Mouse (Mus musculus) ES-Bruce4 (cell line): Measurements from ENCODE around the gene Ttll11. TPM values are rescaled to one million over a fixed set of nuclear protein-coding genes. Genes with fewer than 3 reads are reported as not detected.
A peak's percentile ranks its signal among the peaks of the same experiment; 100 is the strongest.

Experiments
- H3K27ac ChIP-seq: 2 replicates; pipeline ENCODE4 v1.5.1; 2012; ENCODE audit warnings: low read length, inconsistent platforms; ENCODE audit not compliant: insufficient read depth
- H3K27me3 ChIP-seq: 2 replicates; pipeline ENCODE4 v1.6.1; 2012; ENCODE audit warnings: mild to moderate bottlenecking, low read length, inconsistent platforms; ENCODE audit not compliant: control insufficient read depth, poor library complexity, insufficient read depth, severe bottlenecking
- H3K36me3 ChIP-seq: 2 replicates; pipeline ENCODE4 v1.6.1; 2012; ENCODE audit warnings: inconsistent platforms, mild to moderate bottlenecking, low read length, moderate library complexity; ENCODE audit not compliant: control insufficient read depth, poor library complexity, insufficient read depth, severe bottlenecking
- H3K4me1 ChIP-seq: one replicate; pipeline ENCODE4 v1.8.1; 2011; ENCODE audit warnings: low read length; ENCODE audit not compliant: control insufficient read depth, insufficient read depth
- H3K4me3 ChIP-seq: 2 replicates; pipeline ENCODE4 v1.5.1; 2011; ENCODE audit warnings: low read depth, mild to moderate bottlenecking, low read length
- H3K9ac ChIP-seq: 2 replicates; pipeline ENCODE4 v1.6.1; 2012; ENCODE audit warnings: low read depth, mild to moderate bottlenecking, inconsistent platforms; ENCODE audit not compliant: poor library complexity, severe bottlenecking
- H3K9me3 ChIP-seq: replicated peaks from 2 replicates; pipeline ENCODE4 v1.6.1; 2012; ENCODE audit warnings: mild to moderate bottlenecking, low read length, inconsistent platforms; ENCODE audit not compliant: control insufficient read depth, poor library complexity, insufficient read depth, severe bottlenecking
- CTCF ChIP-seq: IDR thresholded peaks from one replicate; pipeline ENCODE4 v1.8.1; 2011; ENCODE audit warnings: low read depth, low read length
- EP300 ChIP-seq: IDR thresholded peaks from 2 replicates; pipeline ENCODE4 v1.6.1; 2011; ENCODE audit warnings: low read depth, low read length; ENCODE audit not compliant: insufficient read depth
- POLR2A ChIP-seq: IDR thresholded peaks from one replicate; pipeline ENCODE4 v1.8.1; 2011; ENCODE audit warnings: low read length; ENCODE audit not compliant: insufficient read depth
- polyA plus RNA-seq: library from polyadenylated mRNA; stranded (reverse); fragments of >200 nt; gene quantifications from 2 replicates; pipeline ENCODE4 v1.2.4, GENCODE M21; 2011; ENCODE audit warnings: low read depth; ENCODE audit not compliant: missing spikeins, insufficient read depth, insufficient read length

The Ttll11 gene
- polyA plus RNA-seq, 1 experiment, result not detected

DNA sequence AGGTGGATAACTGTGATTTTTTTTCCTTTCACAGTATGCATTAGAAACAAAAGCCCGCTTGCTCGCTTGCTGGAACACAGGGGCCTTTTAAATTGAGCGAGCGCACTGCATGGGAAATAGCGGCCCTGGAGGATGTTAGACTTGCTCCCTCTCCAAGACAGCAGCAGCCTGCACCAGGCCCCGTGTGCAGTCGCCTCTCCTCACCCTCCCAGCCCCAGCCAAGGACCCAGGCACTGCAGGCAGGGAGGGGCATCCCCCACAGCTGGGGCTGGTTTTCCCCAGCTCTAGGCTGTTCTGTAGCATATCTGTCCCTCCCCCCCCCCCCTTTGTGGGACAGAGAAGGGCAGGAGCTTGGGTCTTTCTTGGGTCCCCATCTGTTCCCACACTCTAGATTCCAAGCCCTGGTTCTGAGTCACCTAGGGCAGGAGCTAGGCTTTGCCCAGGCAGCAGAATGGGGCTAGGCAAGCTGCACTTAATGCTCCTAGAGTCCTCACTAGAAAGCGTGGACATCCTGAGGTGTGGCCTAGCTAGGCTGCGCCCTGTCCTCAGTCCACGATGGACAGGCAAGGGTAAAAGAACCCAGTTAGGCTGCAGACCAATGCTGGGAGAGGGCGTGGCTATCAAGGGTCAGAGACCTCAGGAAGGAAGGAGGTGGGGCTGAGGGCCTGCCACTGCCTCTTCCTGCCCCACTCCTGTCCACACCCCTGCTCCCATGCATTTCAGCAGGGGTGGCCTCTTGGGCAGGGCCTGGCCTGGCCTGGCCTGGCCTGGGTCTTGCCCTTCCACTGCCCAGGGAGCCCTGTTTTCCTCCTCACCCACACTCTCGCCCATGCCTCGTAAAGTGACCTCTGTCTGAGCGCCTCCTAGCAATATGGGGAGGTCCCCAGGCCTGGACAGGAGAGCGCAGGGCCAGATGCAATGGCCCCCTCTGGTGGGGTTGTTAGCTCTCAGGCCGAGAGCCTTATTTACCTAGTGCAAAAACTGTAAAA, 250.3 kb downstream of the Ttll11 start:
- H3K27ac ChIP-seq, result no peak overlapping the region
- TF ChIP-seq CTCF (peak; percentile 33), POLR2A (no peak), EP300 (no peak)
- H3K9me3 ChIP-seq, result no peaks in the 10 kb centered on the region
- no peak overlapping the region for H3K4me3 ChIP-seq
- H3K9ac ChIP-seq, result no peak overlapping the region
- H3K27me3 ChIP-seq, result no peaks in the 10 kb centered on the region
- H3K4me1 ChIP-seq, result no peaks in the 10 kb centered on the region
- H3K36me3 ChIP-seq, result no peaks in the 10 kb centered on the region; the same call in 1 of the 2 replicates

DNA sequence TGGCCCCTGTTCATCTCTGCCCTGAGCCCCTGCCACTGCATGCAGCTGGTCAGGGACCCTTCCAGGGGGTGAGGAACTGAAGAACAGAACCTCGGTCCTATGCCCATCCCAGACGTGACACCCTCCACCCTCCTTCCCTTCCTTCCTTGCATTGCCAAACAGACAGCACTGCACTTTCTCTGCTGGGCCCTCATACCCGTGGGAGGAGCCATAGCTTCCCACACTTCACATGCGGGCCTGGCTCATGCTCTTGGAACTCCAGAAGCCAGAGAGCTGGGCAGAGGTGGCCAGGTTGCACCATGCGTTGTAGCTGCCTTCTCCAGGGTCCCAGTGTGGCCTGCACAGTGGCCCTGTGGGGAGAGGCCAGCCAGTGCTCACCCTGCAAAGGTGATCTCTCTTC, 251.1 kb downstream of the Ttll11 start:
- Histone ChIP-seq H3K9me3 (no peaks in the 10 kb centered on the region), H3K9ac (no peak overlapping the region), H3K36me3 (no peaks in the 10 kb centered on the region; the same call in 1 of the 2 replicates), H3K27ac (no peak overlapping the region), H3K4me1 (no peaks in the 10 kb centered on the region), H3K27me3 (no peaks in the 10 kb centered on the region), H3K4me3 (no peak overlapping the region)
- TF ChIP-seq CTCF (no peak), POLR2A (no peak), EP300 (no peak)

- H3K27ac ChIP-seq, result no peak overlapping the region
- no peak overlapping the region for H3K9ac ChIP-seq
- no peaks in the 10 kb centered on the region for H3K27me3 ChIP-seq
- H3K4me3 ChIP-seq, result no peak overlapping the region
- TF ChIP-seq CTCF (no peak), EP300 (no peak), POLR2A (no peak)
- H3K36me3 ChIP-seq, result peaks cover 2% of the 10 kb centered on the region; the same call in 1 of the 2 replicates
- H3K9me3 ChIP-seq, result no peaks in the 10 kb centered on the region
- no peaks in the 10 kb centered on the region for H3K4me1 ChIP-seq
These were observed 256.0 kb downstream of the Ttll11 start for GRCm38 (mm10) chr2:35723691-35724090.

DNA sequence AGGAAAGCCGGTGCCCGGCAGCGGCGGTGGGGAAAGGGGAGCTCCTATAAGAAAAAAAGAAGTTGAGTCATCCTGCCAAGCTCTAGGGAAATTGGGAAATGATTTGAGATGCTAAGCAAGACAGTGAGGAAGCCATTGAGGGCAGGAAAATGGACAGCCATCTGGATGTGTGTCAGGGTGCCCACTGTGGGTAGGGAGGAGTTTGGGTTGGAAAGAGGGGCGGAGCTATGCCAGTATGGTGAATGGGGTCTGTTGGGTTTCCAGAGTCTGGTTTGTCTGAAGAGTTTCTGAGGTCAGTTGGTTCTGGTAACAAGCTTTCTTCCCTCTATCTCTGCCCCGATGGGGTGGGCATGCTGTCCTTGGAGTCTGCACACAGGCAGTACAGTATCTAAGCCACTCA, 256.4 kb downstream of the Ttll11 start:
- no peak for TF ChIP-seq CTCF
- TF ChIP-seq POLR2A, result no peak
- TF ChIP-seq EP300, result no peak
- no peak overlapping the region for H3K9ac ChIP-seq
- no peaks in the 10 kb centered on the region for H3K27me3 ChIP-seq
- no peaks in the 10 kb centered on the region for H3K9me3 ChIP-seq
- no peak overlapping the region for H3K4me3 ChIP-seq
- no peaks in the 10 kb centered on the region for H3K4me1 ChIP-seq
- peaks cover 2% of the 10 kb centered on the region; the same call in 1 of the 2 replicates for H3K36me3 ChIP-seq
- no peak overlapping the region for H3K27ac ChIP-seq

- no peaks in the 10 kb centered on the region for H3K9me3 ChIP-seq
- no peaks in the 10 kb centered on the region for H3K4me1 ChIP-seq
- peaks cover 2% of the 10 kb centered on the region; the same call in 1 of the 2 replicates for H3K36me3 ChIP-seq
- no peaks in the 10 kb centered on the region for H3K27me3 ChIP-seq
- no peak overlapping the region for H3K9ac ChIP-seq
- no peak overlapping the region for H3K27ac ChIP-seq
- H3K4me3 ChIP-seq, result no peak overlapping the region
- no peak for TF ChIP-seq CTCF
- TF ChIP-seq POLR2A, result no peak
These were observed 256.9 kb downstream of the Ttll11 start for GRCm38 (mm10) chr2:35722821-35723220.

GRCm38 (mm10) chr2:35720956-35721355, 258.8 kb downstream of the Ttll11 start:
- no peak overlapping the region for H3K4me3 ChIP-seq
- H3K27ac ChIP-seq, result no peak overlapping the region
- no peaks in the 10 kb centered on the region for H3K4me1 ChIP-seq
- H3K9ac ChIP-seq, result no peak overlapping the region
- no peaks in the 10 kb centered on the region for H3K9me3 ChIP-seq
- H3K36me3 ChIP-seq, result 0 out of 2 replicates have a peak, but pooled peaks cover 2% of the 10 kb centered on the region
- TF ChIP-seq EP300, result no peak
- no peak for TF ChIP-seq CTCF
- no peak for TF ChIP-seq POLR2A
- H3K27me3 ChIP-seq, result no peaks in the 10 kb centered on the region
